Mouse (Mus musculus) gastrocnemius, postnatal 36 days (tissue): Measurements from ENCODE around the gene Selenos. TPM values are rescaled to one million over a fixed set of nuclear protein-coding genes. Genes with fewer than 3 reads are reported as not detected.
"Not testable (repeated sequence)": the region's sequence is repeated elsewhere in the genome, so short reads cannot be mapped to it uniquely, and the experiment has no call there.

Source experiments
- DNase-seq, 2 experiments: peaks; one replicate each; pipeline ENCODE4 v3.0.0; 2022
- intact Hi-C: fragments of 180-260 bp; cut with DNase I; formaldehyde crosslinking; loops from one replicate; pipeline ENCODE4 v1.15.1; 2025
- long read RNA-seq, 2 experiments: library from polyadenylated mRNA; stranded (forward); transcript quantifications; one replicate each; pipeline ENCODE4 v2.0.0; 2021
- total RNA-seq, 2 experiments: library from RNA; stranded (reverse); gene quantifications; 2 replicates each; pipeline ENCODE4 v1.2.3; 2021

Gene Selenos
- 10 to 100 TPM; 20.3 to 28.4 TPM for total RNA-seq
- long read RNA-seq, experiment 1, transcript Selenos-201 (6 exons, 1,191 nt), result major isoform, 56 of 63 reads
- long read RNA-seq, experiment 1, partial matches to known transcripts, result 2 of 63 reads
- long read RNA-seq, experiment 1, other reads (novel, unspliced or antisense), result 2 of 63 reads
- long read RNA-seq, experiment 2, transcript Selenos-201 (6 exons, 1,191 nt), result major isoform, 76 of 82 reads
- long read RNA-seq, experiment 2, partial matches to known transcripts, result 0 of 82 reads
- long read RNA-seq, experiment 2, other reads (novel, unspliced or antisense), result 3 of 82 reads

DNA sequence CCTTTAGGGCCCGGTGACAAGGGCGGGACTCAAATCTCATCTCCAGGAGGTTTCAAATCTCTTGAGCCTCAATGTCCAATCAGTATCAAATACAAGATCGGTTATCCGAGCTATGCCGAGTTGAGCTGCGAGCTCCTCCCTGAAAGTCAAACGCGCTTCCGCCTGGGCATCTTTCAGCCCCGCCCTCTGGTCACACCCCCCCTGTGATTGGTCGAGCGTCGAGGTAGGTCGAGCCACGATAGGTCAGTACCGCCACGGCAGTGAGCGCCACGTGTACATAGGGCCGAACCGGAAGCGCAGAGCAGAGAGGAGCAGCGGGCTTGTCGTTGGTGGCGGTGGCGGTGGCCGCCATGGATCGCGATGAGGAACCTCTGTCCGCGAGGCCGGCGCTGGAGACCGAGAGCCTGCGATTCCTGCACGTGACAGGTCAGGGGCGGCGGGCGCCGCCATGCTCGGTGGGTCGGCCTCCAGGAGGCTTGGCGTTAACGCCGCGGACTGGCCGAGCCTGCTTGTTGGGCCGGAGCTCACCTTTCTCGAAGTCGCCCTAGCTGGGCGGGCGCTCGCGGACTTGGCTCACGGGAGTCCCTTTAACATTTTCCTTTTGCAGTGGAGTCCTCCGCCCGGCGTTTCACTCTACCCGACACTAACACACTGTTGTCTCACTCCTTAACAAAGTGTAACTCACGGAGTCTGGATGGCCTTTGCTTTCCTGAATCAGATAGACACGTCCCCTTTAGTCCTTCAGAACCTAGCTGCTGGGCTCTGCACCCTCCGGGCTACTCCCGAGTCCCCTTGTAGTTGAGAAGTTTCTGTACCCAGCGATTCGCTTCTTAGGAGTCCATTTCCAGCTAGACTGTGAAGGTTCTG is at the start of gene Selenos:
TSS of gene Selenos (plus strand) at position 286 of the 867 bp plus-strand sequence.
- DNase-seq, result peak; percentile 90 to 94
- intact Hi-C loops, result no loop called here

DNA sequence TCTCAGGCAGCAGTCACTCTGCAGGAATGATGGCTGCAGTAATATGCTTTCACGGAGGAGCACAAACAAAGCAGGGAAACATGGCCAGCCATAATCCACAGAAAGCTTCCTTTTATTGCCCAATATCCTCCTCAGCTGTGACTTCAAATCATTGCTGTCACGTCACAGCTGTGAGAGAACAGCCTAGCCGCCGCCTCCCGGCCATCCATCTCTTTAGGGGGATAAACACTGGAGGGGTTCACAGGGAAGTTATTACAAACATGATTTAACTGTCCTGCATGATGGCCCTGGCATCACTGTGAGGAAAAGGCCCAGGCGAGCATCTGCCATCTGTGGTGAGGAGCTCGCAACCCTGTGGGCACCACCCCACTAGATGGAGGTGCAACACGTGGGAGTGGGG is 42.6 kb upstream of the Selenos start:
- no peak for DNase-seq
- intact Hi-C loops, result no loop called here

DNA sequence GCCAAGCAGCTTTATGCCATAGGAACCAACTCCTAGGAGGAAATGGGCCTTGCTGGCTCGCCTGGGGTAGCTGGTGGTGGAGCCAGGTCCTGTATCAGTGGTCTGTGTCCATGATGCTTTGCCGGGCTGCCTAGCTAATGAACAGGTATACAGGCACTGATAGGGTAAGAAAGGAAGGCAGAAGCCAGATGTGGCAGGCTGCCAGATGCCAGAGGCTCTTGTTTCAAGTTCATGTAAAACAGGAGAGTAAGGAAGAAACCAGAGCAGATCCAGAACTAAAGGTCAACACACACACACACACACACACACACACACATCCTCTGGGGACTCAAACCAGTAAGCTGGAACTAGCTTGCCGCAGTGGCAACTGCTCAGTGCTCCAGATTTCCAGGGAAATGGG is 41.2 kb upstream of the Selenos start:
- intact Hi-C loops, result no loop called here
- DNase-seq, result no peak

DNA sequence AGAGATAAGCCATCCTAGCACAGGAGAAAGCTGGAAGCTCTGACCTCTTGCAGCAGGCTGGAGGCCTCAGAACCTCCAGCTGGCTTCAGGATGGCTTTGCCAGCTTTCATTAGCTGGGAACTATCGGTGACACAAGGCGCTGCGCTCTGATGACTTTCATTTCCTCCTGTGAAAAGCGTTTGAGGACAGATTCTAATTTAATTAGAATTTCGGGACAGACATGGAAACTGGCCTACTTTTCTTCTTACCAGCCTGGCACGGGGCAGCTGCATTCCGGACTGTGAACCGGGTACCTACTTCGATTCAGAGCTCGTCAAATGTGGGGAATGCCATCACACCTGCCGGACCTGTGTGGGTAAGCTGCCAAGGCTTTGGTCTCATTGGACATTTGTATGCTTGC is 40.7 kb upstream of the Selenos start:
- intact Hi-C loops, result no loop called here

DNA sequence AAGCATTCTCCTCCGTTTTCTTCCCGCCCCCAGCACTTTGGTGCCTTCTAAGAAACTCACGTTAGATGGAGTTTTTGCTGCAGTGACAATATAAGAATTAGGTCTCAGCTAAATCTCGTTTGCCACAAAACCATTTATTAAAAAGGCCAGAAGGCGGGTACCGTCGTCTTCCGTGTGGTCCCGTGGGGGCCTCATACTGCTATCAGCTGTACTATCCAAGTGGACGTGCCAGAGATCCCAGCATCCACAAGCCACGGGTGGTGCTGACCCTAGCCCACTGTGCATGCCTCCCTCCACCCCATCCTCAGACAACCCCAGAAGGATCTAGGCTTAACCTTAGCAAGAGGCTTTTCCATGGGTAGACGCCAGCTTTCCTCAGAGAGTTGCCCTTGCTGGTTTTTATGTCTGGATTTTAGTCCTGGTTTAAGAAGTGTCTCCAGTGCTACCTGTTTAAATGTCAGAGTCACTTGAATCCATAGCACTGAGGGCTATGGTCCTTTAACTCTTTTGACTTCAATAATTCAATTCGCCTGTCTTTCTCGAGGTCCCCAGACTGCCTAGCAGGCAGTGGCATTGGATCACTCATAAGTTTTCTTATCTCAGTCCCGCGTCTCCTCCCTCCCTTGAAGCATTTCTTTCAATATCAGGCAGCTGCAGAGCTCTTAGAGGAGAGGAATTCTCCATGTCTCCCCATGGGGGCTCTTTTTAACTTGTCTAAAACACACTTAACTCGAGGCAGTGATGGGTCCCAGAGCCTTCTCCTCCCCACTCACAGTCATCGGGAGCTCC is 39.2 kb upstream of the Selenos start:
- no peak for DNase-seq
- intact Hi-C loops, result no loop called here

More for the DNA sequence above, 40.7 kb upstream of the Selenos start:
- DNase-seq, result no peak

DNA sequence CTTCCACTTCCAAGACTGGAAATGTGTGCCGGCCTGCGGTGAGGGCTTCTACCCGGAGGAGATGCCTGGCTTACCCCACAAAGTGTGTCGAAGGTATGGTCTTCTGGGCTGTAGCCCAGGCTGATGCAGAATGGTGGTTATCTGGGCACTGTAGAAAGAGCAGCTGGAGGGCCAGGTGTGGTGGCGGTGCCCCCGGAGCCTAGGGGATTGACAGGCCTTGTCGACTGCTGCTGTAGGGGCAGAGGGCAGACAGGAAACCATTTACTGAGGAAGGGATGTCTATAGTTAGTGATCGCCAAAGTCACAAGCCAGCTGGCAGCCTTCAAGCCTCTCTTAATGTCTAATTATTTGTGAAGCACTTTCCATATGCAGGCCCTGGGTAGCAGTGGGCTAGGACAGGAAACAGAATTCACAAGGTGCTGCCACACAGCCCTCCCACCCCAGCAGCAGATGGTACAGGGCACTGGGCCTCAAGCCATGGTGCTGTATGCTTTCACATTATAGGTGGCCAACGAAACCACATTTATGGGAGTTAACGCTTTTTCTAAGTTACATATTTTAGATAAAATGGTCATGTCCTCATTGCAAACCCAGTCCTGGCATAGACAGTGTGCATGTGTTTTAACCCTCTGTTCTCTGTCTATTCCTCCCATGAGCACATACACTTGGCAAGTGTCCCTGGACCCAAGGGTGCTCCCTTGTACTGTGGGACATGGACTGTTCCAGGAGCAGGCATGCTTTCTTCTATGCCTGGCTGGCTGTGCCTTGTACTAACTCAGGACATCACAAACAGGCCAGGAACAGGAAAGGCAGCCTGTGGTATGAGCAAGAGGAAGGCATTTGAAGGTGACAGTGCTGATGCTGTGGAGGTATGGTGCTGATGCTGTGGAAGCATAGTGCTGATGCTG is 35.6 kb upstream of the Selenos start, which contains the start of gene Gm45213:
TSS of gene Gm45213 (plus strand) at position 51 of the 908 bp plus-strand sequence.
- DNase-seq, result no peak
- intact Hi-C loops, result no loop called here

DNA sequence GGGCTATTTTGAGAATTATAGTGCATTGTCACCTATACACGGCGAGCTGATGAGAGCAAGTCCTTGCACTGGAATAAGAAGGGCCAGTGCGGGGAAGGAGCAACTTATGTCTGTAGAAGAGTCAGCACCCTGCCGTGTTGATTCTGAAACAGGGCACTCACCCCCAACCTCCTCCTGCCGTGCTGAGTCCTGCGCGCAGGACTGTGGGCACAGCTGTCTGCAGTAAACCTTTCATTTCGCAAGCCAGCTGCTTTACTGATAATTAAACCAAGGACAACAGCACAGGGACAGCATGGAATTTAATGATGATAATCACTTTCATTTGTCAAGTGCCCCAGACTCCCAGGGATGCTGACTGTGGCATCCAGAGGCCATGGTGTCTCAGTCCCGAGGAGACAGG is 34.8 kb upstream of the Selenos start:
- no peak for DNase-seq
- intact Hi-C loops, result no loop called here

DNA sequence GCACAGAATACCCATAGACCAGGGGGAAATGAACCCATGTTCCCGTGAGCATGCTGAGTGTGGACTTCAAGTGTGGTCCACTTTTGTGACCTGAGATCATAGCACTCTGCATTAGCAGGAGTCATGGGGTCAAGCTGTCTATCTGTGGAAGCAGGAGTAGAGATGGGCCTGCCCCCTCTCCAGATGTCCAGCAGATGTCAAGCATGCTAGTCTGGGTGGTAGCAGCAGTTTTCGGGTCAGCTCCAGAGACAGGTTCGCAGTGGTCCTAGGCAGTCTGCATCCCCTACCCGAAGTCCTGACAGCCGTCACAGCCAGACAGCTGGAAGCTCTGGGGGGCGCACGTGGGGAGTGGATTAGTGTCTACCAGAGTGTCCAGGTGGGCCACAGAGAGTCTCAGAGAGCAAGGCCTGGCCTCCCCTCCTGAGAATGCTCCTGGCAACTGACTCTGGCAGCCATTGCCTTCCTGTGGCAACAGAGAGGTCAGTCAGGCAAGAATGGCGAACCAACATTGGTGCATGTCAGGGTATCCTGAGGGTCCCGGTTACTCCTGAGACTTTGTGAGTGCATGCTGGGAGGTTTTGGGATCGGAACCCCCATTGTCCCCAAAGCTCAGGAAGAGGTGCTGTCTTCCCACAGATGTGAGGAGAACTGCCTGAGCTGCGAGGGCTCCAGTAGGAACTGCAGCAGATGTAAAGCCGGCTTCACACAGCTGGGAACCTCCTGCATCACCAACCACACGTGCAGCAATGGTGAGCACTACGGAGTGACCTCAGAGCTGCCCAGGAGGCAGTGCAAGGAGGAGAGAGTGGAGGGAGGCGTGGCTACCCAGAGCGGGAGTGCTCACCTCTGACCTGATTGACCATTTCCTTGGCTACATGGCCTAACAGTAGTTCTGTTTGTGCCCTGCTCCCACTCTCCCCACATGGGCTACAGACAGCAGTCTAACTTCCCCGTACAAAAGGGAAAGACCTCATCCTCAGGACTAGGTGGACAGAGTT is 32.2 kb upstream of the Selenos start:
- intact Hi-C loops, result no loop called here
- DNase-seq, result no peak

DNA sequence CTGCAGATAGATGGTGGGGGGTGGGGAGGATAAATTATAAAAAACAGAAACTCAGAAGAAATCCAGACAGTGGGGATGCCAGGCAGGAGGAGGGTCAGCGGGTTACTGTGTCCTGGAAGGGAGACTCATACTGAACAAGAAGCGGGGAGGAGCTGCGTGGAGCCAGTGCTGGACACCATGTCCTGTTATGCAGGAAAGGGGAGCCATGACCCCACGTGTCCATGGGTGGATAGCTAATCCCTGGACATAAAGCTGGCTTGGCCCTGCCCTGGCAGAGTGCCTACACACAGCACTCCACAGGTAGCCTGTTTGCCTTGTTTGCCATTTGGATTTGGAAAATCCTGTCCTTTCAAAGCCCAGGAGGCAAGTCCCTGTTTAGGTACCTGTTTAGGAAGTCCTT is 31.5 kb upstream of the Selenos start:
- no peak for DNase-seq
- intact Hi-C loops, result no loop called here

DNA sequence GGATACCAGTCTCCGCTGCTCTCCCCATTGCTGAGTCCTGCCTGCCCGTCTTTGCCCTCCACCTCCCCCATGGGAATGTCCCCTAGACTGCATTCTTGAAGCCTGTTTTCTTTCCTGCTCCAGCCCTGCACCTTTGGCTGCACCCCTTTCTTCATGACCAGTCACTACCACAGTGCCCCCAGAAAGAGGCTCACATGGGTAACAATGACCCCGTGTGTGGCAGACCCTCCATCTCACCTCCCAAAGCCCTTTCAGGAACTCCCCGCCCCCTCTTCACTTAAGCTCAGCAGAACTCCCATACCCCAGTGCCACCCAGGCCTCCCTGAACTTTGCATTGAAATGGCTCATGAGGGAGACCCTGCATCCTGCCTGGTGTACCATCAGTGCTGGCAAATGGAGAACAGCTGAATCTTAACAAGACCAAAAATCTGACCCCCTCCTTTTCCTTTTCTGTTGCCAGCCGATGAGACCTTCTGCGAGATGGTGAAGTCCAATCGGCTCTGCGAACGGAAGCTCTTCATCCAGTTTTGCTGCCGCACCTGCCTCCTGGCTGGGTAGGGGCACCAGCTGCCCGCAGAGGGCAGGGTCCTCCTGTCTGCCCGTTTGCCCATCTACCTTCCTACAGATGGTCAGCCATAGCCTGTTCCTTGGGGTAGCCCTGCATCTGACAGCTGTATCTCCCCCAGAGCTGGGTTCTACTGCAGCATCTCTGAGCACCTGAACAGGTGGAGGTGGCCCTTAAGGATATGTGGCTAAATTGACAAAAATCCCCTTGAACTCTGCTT is 30.8 kb upstream of the Selenos start:
- intact Hi-C loops, result no loop called here
- DNase-seq, result no peak

DNA sequence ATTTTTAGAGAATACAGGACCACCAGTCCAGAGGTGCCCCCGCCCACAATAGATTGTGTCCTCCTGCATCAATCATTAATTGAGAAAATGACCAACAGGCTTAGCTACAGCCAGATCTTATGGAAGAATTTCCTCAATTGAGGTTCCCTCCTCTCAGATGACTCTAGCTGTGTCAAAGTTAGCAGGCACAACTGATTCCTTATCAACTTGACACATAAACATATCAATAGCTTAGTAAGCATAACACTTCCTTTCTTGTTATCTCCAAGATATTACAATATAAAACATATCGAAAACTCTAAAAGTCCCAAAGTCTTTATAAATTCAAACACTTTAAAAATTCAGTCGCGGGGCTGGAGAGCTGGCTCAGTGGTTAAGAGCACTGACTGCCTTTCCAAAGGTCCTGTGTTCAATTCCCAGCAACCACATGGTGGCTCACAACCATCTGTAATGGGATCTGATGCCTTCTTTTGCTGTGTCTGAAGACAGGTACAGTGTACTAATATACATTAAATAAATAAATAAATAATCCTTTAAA is 25.4 kb upstream of the Selenos start:
- DNase-seq, result no peak
- intact Hi-C loops, result loop anchor here (2.0 kb wide), 1 partner anchor 349 kb away; no protein-coding TSS in a partner anchor

DNA sequence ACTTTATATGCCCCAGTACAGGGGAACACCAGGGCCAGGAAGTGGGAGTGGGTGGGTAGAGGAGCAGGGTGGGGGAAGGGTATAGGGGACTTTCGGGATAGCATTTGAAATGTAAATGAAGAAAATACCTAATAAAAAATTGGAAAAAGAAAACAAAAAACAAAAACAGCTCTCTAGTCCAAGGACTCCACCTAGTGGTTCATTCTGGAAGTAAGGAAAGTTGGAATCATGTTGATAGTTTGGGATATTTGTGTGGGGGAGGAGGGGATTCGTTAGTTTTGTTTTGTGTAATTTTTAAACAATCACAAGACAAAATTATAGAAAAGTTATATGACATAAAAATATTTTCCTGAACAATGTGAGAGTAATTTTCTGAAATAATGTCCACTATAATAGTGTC is 24.1 kb upstream of the Selenos start:
- intact Hi-C loops, result loop anchor here (2.0 to 5.0 kb wide), 2 partner anchors 283 to 351 kb away; no protein-coding TSS in a partner anchor
- DNase-seq, result not testable (repeated sequence)

DNA sequence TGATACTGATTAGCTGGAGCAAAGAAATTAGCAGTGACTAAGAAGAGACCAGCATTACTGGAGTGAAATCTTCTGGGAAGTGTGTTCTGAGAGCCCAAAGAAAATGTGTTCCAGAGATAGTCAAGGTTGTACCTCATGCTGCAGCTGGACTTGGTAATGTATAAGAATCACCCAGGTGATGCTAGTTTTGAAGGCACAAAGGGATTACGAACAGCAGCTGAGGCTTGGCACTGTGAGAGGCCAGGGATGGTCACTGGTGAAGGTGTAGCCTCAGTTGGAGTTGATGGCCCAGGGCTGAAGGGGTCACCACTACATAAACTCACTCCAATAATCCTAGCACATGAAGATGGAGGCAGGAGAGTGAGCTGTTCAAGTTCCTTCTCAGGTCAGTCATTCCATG is 20.7 kb upstream of the Selenos start, which contains the start of gene Snrpa1:
TSS of gene Snrpa1 (plus strand) at position 301 of the 400 bp plus-strand sequence.
- DNase-seq, result no peak
- intact Hi-C loops, result loop anchor here (5.0 kb wide), 1 partner anchor 286 kb away; no protein-coding TSS in a partner anchor

DNA sequence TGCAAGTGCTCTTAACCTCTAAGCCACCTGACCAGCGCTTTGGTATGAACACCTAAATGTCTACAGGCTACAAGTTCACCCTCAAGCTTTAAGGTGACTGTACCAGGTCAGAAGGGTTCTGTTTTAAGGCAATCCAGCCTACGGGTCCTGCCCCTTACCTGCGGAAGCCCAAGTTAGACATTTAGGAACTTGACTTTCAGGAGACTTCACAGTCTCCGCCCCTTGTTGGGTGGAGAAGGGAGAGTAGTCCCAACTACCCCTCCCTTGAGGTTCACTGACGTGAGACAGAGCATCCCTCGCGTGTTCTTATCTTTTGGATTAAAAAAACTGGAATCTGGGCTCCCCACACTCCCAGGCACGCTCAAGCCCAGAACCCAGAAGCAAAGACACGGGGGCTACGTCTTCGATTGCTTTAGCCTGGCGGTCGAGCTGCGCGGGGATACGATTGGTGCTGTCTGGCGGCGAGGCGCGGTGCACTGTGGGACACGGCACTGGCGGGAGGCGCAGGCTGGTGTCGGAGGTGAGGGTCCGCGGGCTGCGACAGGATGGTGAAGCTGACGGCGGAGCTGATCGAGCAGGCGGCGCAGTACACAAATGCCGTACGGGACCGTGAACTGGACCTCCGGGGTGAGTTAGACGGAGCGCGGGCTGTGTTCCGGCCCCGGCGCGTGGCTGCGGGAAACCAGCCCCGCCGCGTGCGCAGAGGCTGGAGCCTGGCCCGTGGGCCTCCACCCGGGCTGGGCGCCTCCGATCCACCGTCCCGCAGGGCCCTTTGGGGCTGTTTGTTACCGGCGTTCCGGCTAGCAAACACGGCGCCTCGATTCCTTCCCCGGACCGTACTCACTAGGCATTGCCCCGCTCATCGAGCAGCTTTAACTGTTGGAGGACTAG is 19.1 kb upstream of the Selenos start:
- peak; percentile 81 to 83 for DNase-seq
- intact Hi-C loops, result no loop called here

DNA sequence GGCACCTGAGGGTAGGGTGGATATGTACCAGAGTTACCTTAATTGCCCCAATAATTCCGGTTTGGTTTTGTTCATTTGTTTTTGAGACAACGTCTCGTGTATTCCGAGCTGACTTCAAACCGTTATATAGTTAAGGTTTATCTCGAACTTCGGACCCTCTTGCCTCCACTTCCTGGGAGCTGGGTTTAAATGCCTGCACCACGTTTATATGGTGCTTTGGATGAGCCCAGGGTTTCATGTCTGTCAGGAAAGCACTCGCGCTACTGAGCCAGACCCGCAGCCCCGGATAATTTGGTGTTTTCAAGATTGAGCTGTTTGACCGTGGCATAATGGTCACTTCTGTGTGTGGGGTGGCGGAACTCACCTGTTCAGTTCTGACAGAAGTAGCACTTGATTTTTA is 18.4 kb upstream of the Selenos start:
- intact Hi-C loops, result no loop called here
- DNase-seq, result no peak

DNA sequence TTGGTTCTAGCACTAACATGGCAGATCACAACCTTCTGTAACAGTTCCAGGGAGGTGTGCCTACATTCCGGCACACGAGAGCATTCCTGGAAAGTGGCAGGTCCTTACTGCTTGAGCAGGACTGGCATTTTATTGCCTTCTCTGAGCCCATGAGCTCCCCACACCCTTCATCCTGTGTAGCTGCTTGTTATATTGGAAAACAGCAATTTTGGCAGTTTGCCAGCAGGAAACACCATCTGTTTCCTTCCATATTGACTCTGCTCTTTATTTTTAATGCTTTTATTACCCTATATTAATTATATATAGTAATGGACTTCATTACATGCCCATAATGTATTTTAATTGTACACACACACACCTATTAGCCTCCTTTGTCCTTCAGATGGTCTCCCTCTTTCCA is 3.0 kb upstream of the Selenos start:
- intact Hi-C loops, result no loop called here
- DNase-seq, result no peak
